Mouse (Mus musculus) CH12.LX (cell line): ENCODE results near the gene Scg2. TPM values are rescaled to one million over a fixed set of nuclear protein-coding genes. Genes with fewer than 3 reads are reported as not detected.

Source experiments
- DNase-seq: peaks from one replicate; pipeline ENCODE4 v3.0.0-alpha.2; 2013; ENCODE audit errors: extremely low read depth
- H3K27ac ChIP-seq: 2 replicates; pipeline ENCODE4 v1.5.1; 2012; ENCODE audit warnings: low read depth, mild to moderate bottlenecking, control low read depth, moderate library complexity; ENCODE audit not compliant: insufficient read depth
- H3K27me3 ChIP-seq: replicated peaks from 2 replicates; pipeline ENCODE3; 2012; ENCODE audit warnings: inconsistent platforms
- H3K36me3 ChIP-seq, 2 experiments: replicated peaks in 1 of 2; 2 replicates each; pipeline versions ENCODE3 to v1.6.1; 2012; ENCODE audit warnings: inconsistent platforms in 1 of 2, low read length in 1 of 2, mild to moderate bottlenecking in 1 of 2, mixed read lengths in 1 of 2, moderate library complexity in 1 of 2; ENCODE audit not compliant: control insufficient read depth in 1 of 2, insufficient read depth in 1 of 2
- H3K4me1 ChIP-seq, 2 experiments: 2 replicates each; pipeline ENCODE4 v1.6.1; 2012; ENCODE audit warnings: inconsistent platforms in 1 of 2, moderate library complexity in 1 of 2; ENCODE audit not compliant: insufficient read depth in 2 of 2, control insufficient read depth in 1 of 2
- H3K4me2 ChIP-seq: 2 replicates; pipeline ENCODE4 v1.6.1; 2012; ENCODE audit warnings: low read depth, mild to moderate bottlenecking, control low read depth; ENCODE audit not compliant: poor library complexity, insufficient read depth, severe bottlenecking
- H3K4me3 ChIP-seq, 3 experiments: fragments of 150-350 bp in 1 of 3; sonication (generic) in 1 of 3; replicated peaks in 1 of 3; 2 replicates each; pipeline versions ENCODE3 to v1.5.1; 2011 to 2012; ENCODE audit warnings: low read depth in 2 of 3, low read length in 2 of 3, mild to moderate bottlenecking in 2 of 3, moderate library complexity in 2 of 3, control low read depth in 1 of 3, improper control_type of control experiment in 1 of 3, inconsistent platforms in 1 of 3, mixed read lengths in 1 of 3; ENCODE audit not compliant: poor library complexity in 1 of 3
- H3K79me2 ChIP-seq: replicated peaks from 2 replicates; pipeline ENCODE4 v1.6.1; 2012; ENCODE audit warnings: mild to moderate bottlenecking, moderate library complexity; ENCODE audit not compliant: control insufficient read depth, poor library complexity, insufficient read depth, severe bottlenecking; ENCODE audit errors: extremely low read depth
- H3K9ac ChIP-seq: 2 replicates; pipeline ENCODE4 v1.6.1; 2012; ENCODE audit warnings: low read depth, mild to moderate bottlenecking, control low read depth, moderate library complexity; ENCODE audit not compliant: insufficient read depth
- H3K9me3 ChIP-seq: replicated peaks from 2 replicates; pipeline ENCODE3; 2012; ENCODE audit warnings: low read length, inconsistent platforms, mixed read lengths
- BHLHE40 ChIP-seq: IDR thresholded peaks from 2 replicates; pipeline ENCODE4 v1.6.1; 2011; ENCODE audit warnings: mild to moderate bottlenecking, low read depth, low read length, improper control_type of control experiment
- CHD2 ChIP-seq: IDR thresholded peaks from 2 replicates; pipeline ENCODE4 v1.6.1; 2011; ENCODE audit warnings: low read length, improper control_type of control experiment
- CTCF ChIP-seq, 2 experiments: IDR thresholded peaks in 1 of 2; conservative IDR thresholded peaks in 1 of 2; 2 replicates each; pipeline ENCODE4 v1.5.1; 2011 to 2012; ENCODE audit warnings: low read depth in 2 of 2, low read length in 2 of 2, improper control_type of control experiment in 1 of 2, inconsistent platforms in 1 of 2, mild to moderate bottlenecking in 1 of 2, moderate library complexity in 1 of 2
- ELF1 ChIP-seq: IDR thresholded peaks from 2 replicates; pipeline ENCODE4 v1.6.1; 2014; ENCODE audit warnings: low read depth, mild to moderate bottlenecking, inconsistent platforms, low read length, improper control_type of control experiment
- EP300 ChIP-seq: IDR thresholded peaks from 2 replicates; pipeline ENCODE4 v1.6.1; 2011; ENCODE audit warnings: low read length, improper control_type of control experiment
- ETS1 ChIP-seq: conservative IDR thresholded peaks from 2 replicates; pipeline ENCODE4 v1.6.1; 2012; ENCODE audit warnings: low read depth, mild to moderate bottlenecking, inconsistent platforms, low read length, improper control_type of control experiment, moderate library complexity
- GABPA ChIP-seq: IDR thresholded peaks from 2 replicates; pipeline ENCODE4 v1.6.1; 2012; ENCODE audit warnings: low read depth, low read length, improper control_type of control experiment, inconsistent platforms; ENCODE audit not compliant: insufficient replicate concordance
- IRF4 ChIP-seq: IDR thresholded peaks from 2 replicates; pipeline ENCODE4 v1.6.1; 2014; ENCODE audit warnings: low read depth, mild to moderate bottlenecking, inconsistent platforms, low read length, improper control_type of control experiment
- KAT2A ChIP-seq: IDR thresholded peaks from 2 replicates; pipeline ENCODE4 v1.6.1; 2012; ENCODE audit warnings: low read length, improper control_type of control experiment, inconsistent platforms; ENCODE audit not compliant: insufficient replicate concordance
- MAFK ChIP-seq: IDR thresholded peaks from 2 replicates; pipeline ENCODE4 v1.6.1; 2011; ENCODE audit warnings: low read length, improper control_type of control experiment; ENCODE audit not compliant: insufficient replicate concordance
- MAX ChIP-seq: IDR thresholded peaks from 2 replicates; pipeline ENCODE4 v1.6.1; 2011; ENCODE audit warnings: low read length, improper control_type of control experiment
- MAZ ChIP-seq: IDR thresholded peaks from 2 replicates; pipeline ENCODE4 v1.6.1; 2012; ENCODE audit warnings: low read depth, mild to moderate bottlenecking, inconsistent platforms, low read length, improper control_type of control experiment, moderate library complexity
- MEF2A ChIP-seq: IDR thresholded peaks from 2 replicates; pipeline ENCODE4 v1.6.1; 2014; ENCODE audit warnings: low read depth, mild to moderate bottlenecking, inconsistent platforms, low read length, improper control_type of control experiment, borderline replicate concordance
- MYC ChIP-seq: IDR thresholded peaks from 2 replicates; pipeline ENCODE4 v1.6.1; 2011; ENCODE audit warnings: low read depth, mild to moderate bottlenecking, improper control_type of control experiment, low read length
- PAX5 ChIP-seq: IDR thresholded peaks from 2 replicates; pipeline ENCODE4 v1.6.1; 2012; ENCODE audit warnings: low read length, inconsistent platforms, mixed read lengths
- POLR2A ChIP-seq: IDR thresholded peaks from 2 replicates; pipeline ENCODE4 v1.6.1; 2011; ENCODE audit warnings: low read depth, mild to moderate bottlenecking, improper control_type of control experiment, low read length
- POLR2AphosphoS2 ChIP-seq: IDR thresholded peaks from 2 replicates; pipeline ENCODE4 v1.6.1; 2011; ENCODE audit warnings: low read depth, low read length, improper control_type of control experiment
- RAD21 ChIP-seq: IDR thresholded peaks from 2 replicates; pipeline ENCODE4 v1.6.1; 2011; ENCODE audit warnings: low read depth, mild to moderate bottlenecking, low read length, improper control_type of control experiment, moderate library complexity
- RCOR1 ChIP-seq: conservative IDR thresholded peaks from 2 replicates; pipeline ENCODE4 v1.6.1; 2012; ENCODE audit warnings: low read depth, mild to moderate bottlenecking, inconsistent platforms, low read length, improper control_type of control experiment
- SIN3A ChIP-seq: IDR thresholded peaks from 2 replicates; pipeline ENCODE4 v1.6.1; 2012; ENCODE audit warnings: low read length, improper control_type of control experiment, inconsistent platforms
- TCF12 ChIP-seq: IDR thresholded peaks from 2 replicates; pipeline ENCODE4 v1.6.1; 2014; ENCODE audit warnings: low read depth, mild to moderate bottlenecking, inconsistent platforms, low read length, improper control_type of control experiment
- USF1 ChIP-seq: IDR thresholded peaks from 2 replicates; pipeline ENCODE4 v1.6.1; 2014; ENCODE audit warnings: low read depth, mild to moderate bottlenecking, inconsistent platforms, low read length, improper control_type of control experiment
- USF2 ChIP-seq: conservative IDR thresholded peaks from 2 replicates; pipeline ENCODE4 v1.6.1; 2011; ENCODE audit warnings: low read depth, low read length, improper control_type of control experiment
- ZKSCAN1 ChIP-seq: IDR thresholded peaks from 2 replicates; pipeline ENCODE4 v1.6.1; 2012; ENCODE audit warnings: low read depth, inconsistent platforms, low read length, improper control_type of control experiment, borderline replicate concordance
- ZNF384 ChIP-seq: IDR thresholded peaks from 2 replicates; pipeline ENCODE4 v1.6.1; 2012; ENCODE audit warnings: low read depth, low read length, improper control_type of control experiment, inconsistent platforms
- dilution Hi-C: fragments of 300-500 bp; cut with MboI; formaldehyde crosslinking; loops from 2 replicates; pipeline ENCODE4 v1.14.3; 2020; ENCODE audit warnings: low sequenced_read_pairs; ENCODE audit not compliant: extremely low pct_unique_long_range_greater_than_20kb, extremely low pct_ligation_motif_present
- in situ Hi-C: fragments of 300-500 bp; cut with MboI; formaldehyde crosslinking; loops from 3 replicates; pipeline ENCODE4 v1.14.3; 2019; ENCODE audit warnings: low sequenced_read_pairs, low pct_ligation_motif_present, low pct_unique_long_range_greater_than_20kb, mixed read lengths
- polyA plus RNA-seq: library from polyadenylated mRNA; unstranded; fragments of >175 nt; gene quantifications from 2 replicates; pipeline ENCODE4 v1.2.1, GENCODE M21; 2012; ENCODE audit warnings: low read depth; ENCODE audit not compliant: insufficient read length
- total RNA-seq, 2 experiments: library from RNA; depleted of rRNA; stranded (reverse); fragments of 300-350 nt in 1 of 2; fragments of >200 nt in 1 of 2; gene quantifications; 2 replicates each; pipeline ENCODE4 v1.2.3; 2012 to 2014

The Scg2 gene
- total and polyA plus RNA-seq, 3 experiments: not detected

DNA sequence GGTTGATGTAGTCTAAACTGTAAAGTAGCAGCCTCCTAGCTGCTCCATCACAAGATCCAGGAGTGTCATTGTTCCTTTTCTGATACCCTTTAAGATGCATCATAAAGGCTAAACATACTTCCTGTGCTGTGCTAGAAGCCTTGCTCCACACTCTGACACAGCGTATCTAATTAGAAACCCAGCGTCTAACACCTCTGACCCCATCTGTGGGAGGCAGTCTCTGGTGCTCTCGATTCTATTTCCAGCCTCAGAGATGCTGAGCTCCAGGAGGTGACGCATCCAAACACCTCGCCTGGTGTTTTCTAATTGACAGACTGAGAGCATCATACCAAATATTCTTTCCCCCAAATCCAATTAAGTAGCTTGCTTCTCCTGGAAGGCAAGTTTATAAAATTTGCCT, 18.6 kb upstream of the Scg2 start:
- DNase-seq: no peak
- no peak overlapping the region for H3K4me2 ChIP-seq
- H3K4me1 ChIP-seq: no peaks in the 10 kb centered on the region
- no peaks in the 10 kb centered on the region for H3K27me3 ChIP-seq
- dilution Hi-C loops (no loop called here), in situ Hi-C loops (no loop called here)
- H3K79me2 ChIP-seq: no peaks in the 10 kb centered on the region
- no peak for TF ChIP-seq SIN3A
- TF ChIP-seq IRF4: no peak
- TF ChIP-seq BHLHE40: no peak
- TF ChIP-seq CHD2: no peak
- no peak for TF ChIP-seq MYC
- TF ChIP-seq TCF12: no peak
- TF ChIP-seq RAD21: no peak
- TF ChIP-seq MEF2A: no peak
- no peak for TF ChIP-seq POLR2A
- TF ChIP-seq POLR2AphosphoS2: no peak
- no peak for TF ChIP-seq GABPA
- no peak for TF ChIP-seq RCOR1
- TF ChIP-seq ELF1: no peak
- TF ChIP-seq MAFK: no peak
- no peak for TF ChIP-seq KAT2A
- H3K9me3 ChIP-seq: no peaks in the 10 kb centered on the region
- no peak overlapping the region for H3K27ac ChIP-seq
- no peaks in the 10 kb centered on the region for H3K36me3 ChIP-seq
- H3K9ac ChIP-seq: no peak overlapping the region
- H3K4me3 ChIP-seq: no peak overlapping the region

DNA sequence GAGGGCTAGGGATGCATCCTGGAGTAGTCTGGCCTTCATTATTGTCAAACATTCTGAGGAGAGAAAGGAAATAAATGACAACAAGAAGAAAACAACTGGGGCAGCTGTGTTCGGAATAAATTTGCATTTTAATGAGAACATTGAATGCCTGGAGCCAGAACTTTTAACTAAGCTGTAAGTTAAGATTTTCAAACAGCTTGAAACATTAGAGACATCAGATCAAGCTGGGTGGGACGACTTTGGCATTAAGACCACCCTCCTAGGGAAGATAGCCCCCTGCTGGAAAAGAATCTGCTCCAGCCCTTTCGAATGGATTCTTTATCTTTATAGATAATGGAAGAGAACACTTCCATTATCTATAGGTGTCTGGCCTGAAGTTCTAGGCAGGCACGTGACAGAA, 14.2 kb upstream of the Scg2 start:
- Histone ChIP-seq H3K79me2 (no peaks in the 10 kb centered on the region), H3K4me3 (no peak overlapping the region), H3K9ac (no peak overlapping the region), H3K4me2 (no peak overlapping the region), H3K27me3 (no peaks in the 10 kb centered on the region), H3K36me3 (no peaks in the 10 kb centered on the region), H3K4me1 (no peaks in the 10 kb centered on the region; a peak in 1 of 4 replicates), H3K27ac (no peak overlapping the region), H3K9me3 (no peaks in the 10 kb centered on the region)
- TF ChIP-seq MAX (no peak), KAT2A (no peak), EP300 (no peak), USF2 (no peak), MAZ (no peak), CTCF (conservative IDR thresholded peaks at IDR 0.05 in 1 of 2, IDR thresholded peaks at IDR 0.05 in 1 of 2; ENCODE audit: low read depth in 2 of 2, low read length in 2 of 2) (no peak), PAX5 (no peak), TCF12 (no peak), RCOR1 (no peak), ETS1 (no peak), ZNF384 (no peak), ZKSCAN1 (no peak), USF1 (no peak), POLR2AphosphoS2 (no peak)
- in situ Hi-C loops: no loop called here
- no peak for DNase-seq
- dilution Hi-C loops: no loop called here
